Mouse (Mus musculus): ENCODE data around the gene Tnrc6c. TPM values are rescaled to one million over a fixed set of nuclear protein-coding genes. Genes with fewer than 3 reads are reported as not detected.

Gene Tnrc6c
- polyA plus RNA-seq, 1 experiment, result 19.5 TPM

DNA sequence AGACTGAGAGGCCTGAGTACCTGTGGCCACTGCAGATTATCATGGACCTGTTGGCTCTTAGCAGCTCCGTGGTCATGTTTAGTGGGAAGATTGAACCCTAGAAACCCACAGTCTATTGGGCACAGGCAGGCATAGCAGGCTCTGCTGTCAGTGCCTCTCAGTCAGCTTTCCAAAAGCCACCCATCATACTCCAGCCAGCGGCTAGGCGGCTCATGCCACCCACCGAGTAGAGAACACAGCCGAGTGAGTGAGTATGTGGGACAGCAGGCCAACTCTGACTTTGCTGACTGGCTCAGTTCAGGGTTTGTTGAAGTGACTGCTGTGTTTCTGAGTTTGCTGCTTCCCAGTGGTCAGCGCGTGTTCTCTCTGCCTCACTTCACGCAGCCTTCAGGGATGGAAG lies 88.2 kb downstream of the Tnrc6c start:
- WGBS, result 93% methylated on average over 8 of the region's 8 CpGs
- H3K4me3 ChIP-seq (replicated peaks; ENCODE audit: control insufficient read depth, low read depth, low read length), result no peak overlapping the region
- H3K4me1 ChIP-seq (ENCODE audit: control insufficient read depth, insufficient read depth, low read length), result no peaks in the 10 kb centered on the region
- TF ChIP-seq CTCF (IDR thresholded peaks at IDR 0.05; ENCODE audit: control insufficient read depth, insufficient read depth, low read length) (no peak), POLR2A (IDR thresholded peaks at IDR 0.05; ENCODE audit: borderline replicate concordance, control insufficient read depth, low read depth, low read length) (no peak)
- H3K27ac ChIP-seq (ENCODE audit: control insufficient read depth, insufficient read depth, low read depth, low read length, poor library complexity), result no peak overlapping the region

DNA sequence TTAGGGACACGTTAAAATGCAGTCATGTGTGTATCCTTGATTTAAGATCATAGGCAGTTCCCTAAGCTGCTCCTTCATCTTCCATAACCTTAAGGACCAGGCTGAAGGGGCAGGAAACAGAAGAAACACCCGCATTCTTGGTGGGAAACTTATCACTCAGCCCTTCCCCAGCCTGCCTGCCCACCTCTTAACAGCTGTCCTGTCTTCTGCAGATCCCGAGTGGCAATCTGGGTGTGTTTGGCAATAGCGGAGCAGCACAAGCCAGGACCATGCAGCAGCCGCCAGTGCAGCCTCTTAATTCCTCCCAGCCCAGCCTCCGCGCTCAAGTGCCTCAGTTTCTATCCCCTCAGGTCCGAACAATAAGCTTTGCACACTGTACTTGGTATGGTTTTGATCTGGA lies 88.6 kb downstream of the Tnrc6c start:
- WGBS, result 87% methylated on average over 8 of the region's 8 CpGs

DNA sequence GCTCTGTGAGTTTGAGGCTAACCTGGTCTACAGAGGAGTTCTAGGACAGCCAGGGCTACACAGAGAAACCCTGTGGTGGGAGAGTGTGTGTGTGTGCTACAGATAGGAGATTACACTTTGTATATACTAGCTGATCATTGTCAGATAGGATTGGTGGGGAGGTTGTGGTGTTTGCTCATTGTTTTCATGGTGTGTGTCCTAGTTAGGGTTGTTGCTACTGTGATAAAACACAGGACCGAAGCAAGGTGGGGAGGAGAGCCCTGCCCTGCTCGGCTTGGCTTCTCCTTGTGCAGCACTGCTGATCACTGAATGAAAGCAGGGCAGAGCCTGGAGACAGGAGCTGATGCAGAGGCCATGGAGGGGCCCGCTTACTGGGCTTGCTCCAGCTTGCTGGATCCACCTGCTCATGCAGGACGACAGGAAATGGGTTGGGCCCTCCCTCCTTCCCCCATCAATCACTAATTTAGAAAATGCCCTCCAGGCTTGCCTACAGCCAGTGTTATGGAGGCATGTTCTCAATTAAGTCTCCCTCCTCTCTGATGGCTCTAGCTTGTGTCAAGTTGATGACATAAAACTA lies 89.5 kb downstream of the Tnrc6c start:
- TF ChIP-seq POLR2A (IDR thresholded peaks at IDR 0.05; ENCODE audit: borderline replicate concordance, control insufficient read depth, low read depth, low read length), result no peak
- TF ChIP-seq CTCF (IDR thresholded peaks at IDR 0.05; ENCODE audit: control insufficient read depth, insufficient read depth, low read length), result no peak
- Histone ChIP-seq H3K4me1 (ENCODE audit: control insufficient read depth, insufficient read depth, low read length) (no peaks in the 10 kb centered on the region), H3K27ac (ENCODE audit: control insufficient read depth, insufficient read depth, low read depth, low read length, poor library complexity) (no peak overlapping the region), H3K4me3 (replicated peaks; ENCODE audit: control insufficient read depth, low read depth, low read length) (no peak overlapping the region)
- WGBS, result 63% methylated on average over 4 of the region's 4 CpGs

More for the DNA sequence above, 88.6 kb downstream of the Tnrc6c start:
- Histone ChIP-seq H3K4me1 (ENCODE audit: control insufficient read depth, insufficient read depth, low read length) (no peaks in the 10 kb centered on the region), H3K4me3 (replicated peaks; ENCODE audit: control insufficient read depth, low read depth, low read length) (no peak overlapping the region), H3K27ac (ENCODE audit: control insufficient read depth, insufficient read depth, low read depth, low read length, poor library complexity) (no peak overlapping the region)
- no peak for TF ChIP-seq CTCF (IDR thresholded peaks at IDR 0.05; ENCODE audit: control insufficient read depth, insufficient read depth, low read length)
- TF ChIP-seq POLR2A (IDR thresholded peaks at IDR 0.05; ENCODE audit: borderline replicate concordance, control insufficient read depth, low read depth, low read length), result no peak

DNA sequence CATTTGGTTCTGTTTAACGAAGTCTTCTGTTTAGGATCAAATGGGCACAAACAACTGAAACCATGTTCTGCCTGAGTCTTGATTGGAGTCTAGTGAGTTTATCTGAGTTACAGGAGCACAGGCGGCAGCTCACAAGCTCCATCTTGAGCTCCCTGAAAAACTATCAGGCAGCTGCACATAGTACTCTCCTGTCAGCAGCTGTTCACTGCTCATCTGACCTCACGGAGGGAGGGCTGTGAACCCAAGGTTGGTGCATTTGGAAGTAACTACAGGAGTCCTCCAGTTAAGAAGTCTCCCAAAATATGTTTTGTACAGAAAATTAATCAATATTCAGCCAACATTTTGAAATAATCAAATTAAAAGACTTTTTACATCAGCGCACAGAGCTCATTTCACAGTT lies 94.5 kb downstream of the Tnrc6c start:
- no peaks in the 10 kb centered on the region for H3K4me1 ChIP-seq (ENCODE audit: control insufficient read depth, insufficient read depth, low read length)
- no peak overlapping the region for H3K27ac ChIP-seq (ENCODE audit: control insufficient read depth, insufficient read depth, low read depth, low read length, poor library complexity)
- TF ChIP-seq CTCF (IDR thresholded peaks at IDR 0.05; ENCODE audit: control insufficient read depth, insufficient read depth, low read length) (no peak), POLR2A (IDR thresholded peaks at IDR 0.05; ENCODE audit: borderline replicate concordance, control insufficient read depth, low read depth, low read length) (no peak)
- no peak overlapping the region for H3K4me3 ChIP-seq (replicated peaks; ENCODE audit: control insufficient read depth, low read depth, low read length)
- WGBS, result 87% methylated on average over 4 of the region's 4 CpGs

DNA sequence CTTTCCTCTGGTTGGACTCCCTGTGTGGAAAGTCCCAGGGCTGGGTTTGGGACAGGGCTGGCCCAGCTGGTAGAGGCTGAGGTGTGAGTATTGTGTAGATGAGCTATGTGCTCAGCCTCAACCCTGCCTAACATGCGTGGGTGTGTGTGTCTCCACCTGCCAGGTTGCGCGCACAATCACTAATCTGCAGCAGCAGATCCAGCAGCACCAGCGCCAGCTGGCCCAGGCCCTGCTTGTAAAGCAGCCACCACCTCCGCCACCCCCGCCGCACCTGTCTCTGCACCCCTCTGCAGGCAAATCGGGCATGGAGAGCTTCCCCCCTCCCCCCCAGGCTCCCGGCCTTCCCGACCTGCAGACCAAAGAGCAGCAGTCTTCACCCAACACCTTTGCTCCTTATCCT lies 95.3 kb downstream of the Tnrc6c start:
- no peaks in the 10 kb centered on the region for H3K4me1 ChIP-seq (ENCODE audit: control insufficient read depth, insufficient read depth, low read length)

DNA sequence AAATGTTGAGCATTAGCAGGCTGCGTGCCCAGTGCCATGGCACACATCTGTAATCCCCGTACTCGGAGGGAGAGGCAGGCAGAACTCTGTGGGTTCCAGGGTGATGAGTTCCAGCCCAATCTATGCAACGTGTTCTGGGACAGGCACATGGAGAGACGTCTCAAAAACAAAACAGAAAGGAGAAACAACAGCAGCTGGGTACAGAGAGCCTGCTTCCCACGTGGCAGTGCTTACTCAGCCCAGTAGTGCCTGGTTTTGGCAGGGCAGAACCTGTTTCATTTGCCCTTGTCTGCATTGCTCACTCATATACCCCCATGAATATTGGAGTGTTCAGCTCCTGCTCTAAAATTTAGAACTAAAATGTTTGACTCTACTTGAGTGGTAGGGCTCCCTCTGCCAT lies 97.5 kb downstream of the Tnrc6c start:
- WGBS, result 92% methylated on average over 6 of the region's 6 CpGs
- H3K4me1 ChIP-seq (ENCODE audit: control insufficient read depth, insufficient read depth, low read length), result no peaks in the 10 kb centered on the region
- TF ChIP-seq CTCF (IDR thresholded peaks at IDR 0.05; ENCODE audit: control insufficient read depth, insufficient read depth, low read length) (no peak), POLR2A (IDR thresholded peaks at IDR 0.05; ENCODE audit: borderline replicate concordance, control insufficient read depth, low read depth, low read length) (no peak)
- no peak overlapping the region for H3K27ac ChIP-seq (ENCODE audit: control insufficient read depth, insufficient read depth, low read depth, low read length, poor library complexity)
- no peak overlapping the region for H3K4me3 ChIP-seq (replicated peaks; ENCODE audit: control insufficient read depth, low read depth, low read length)

More for the DNA sequence above, 95.3 kb downstream of the Tnrc6c start:
- no peak for TF ChIP-seq POLR2A (IDR thresholded peaks at IDR 0.05; ENCODE audit: borderline replicate concordance, control insufficient read depth, low read depth, low read length)
- TF ChIP-seq CTCF (IDR thresholded peaks at IDR 0.05; ENCODE audit: control insufficient read depth, insufficient read depth, low read length), result no peak
- Histone ChIP-seq H3K27ac (ENCODE audit: control insufficient read depth, insufficient read depth, low read depth, low read length, poor library complexity) (no peak overlapping the region), H3K4me3 (replicated peaks; ENCODE audit: control insufficient read depth, low read depth, low read length) (no peak overlapping the region)
- 84% methylated on average over 10 of the region's 10 CpGs for WGBS

DNA sequence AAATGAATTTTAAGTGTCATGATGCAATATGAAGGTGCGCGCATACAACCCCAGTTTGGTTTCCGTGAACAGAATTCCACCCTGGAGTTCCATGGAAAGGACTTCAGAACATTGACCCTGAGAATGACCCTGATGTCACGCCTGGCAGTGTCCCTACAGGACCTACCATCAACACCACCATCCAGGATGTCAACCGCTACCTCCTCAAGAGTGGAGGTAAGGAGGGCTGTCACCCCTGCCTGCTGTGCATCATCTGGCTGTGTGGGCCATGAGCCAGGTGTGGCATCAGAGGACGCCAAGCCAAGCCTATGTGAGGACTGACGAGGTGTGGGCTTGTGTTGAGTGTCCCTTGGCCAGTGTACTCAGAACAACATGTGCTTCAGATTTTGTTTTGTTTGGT lies 101.8 kb downstream of the Tnrc6c start:
- no peak overlapping the region for H3K4me3 ChIP-seq (replicated peaks; ENCODE audit: control insufficient read depth, low read depth, low read length)
- H3K27ac ChIP-seq (ENCODE audit: control insufficient read depth, insufficient read depth, low read depth, low read length, poor library complexity), result no peak overlapping the region
- no peaks in the 10 kb centered on the region for H3K4me1 ChIP-seq (ENCODE audit: control insufficient read depth, insufficient read depth, low read length)
- 94% methylated on average over 7 of the region's 7 CpGs for WGBS
- TF ChIP-seq POLR2A (IDR thresholded peaks at IDR 0.05; ENCODE audit: borderline replicate concordance, control insufficient read depth, low read depth, low read length), result no peak
- TF ChIP-seq CTCF (IDR thresholded peaks at IDR 0.05; ENCODE audit: control insufficient read depth, insufficient read depth, low read length), result no peak

DNA sequence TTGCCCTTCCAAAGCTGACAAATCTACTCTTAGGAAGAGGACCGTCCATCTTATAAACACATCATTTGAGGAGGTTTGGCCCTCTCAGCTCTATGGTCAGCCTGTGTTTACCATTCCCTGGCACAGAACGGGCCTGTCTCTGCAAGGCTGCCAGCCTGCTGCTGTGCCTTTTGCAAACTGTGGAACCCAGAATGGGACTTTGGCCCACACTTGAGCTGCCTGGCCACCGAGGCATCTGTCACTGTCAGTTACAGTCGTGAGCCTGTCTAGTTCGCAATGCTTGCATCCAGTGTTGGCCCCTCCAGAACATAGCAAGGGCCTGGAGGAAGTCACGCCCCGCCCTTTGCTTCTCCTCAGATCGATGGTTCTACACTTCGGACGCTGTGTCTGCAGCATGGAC lies 105.2 kb downstream of the Tnrc6c start:
- peaks cover 1% of the 10 kb centered on the region; the same call in 1 of the 2 replicates for H3K4me1 ChIP-seq (ENCODE audit: control insufficient read depth, insufficient read depth, low read length)
- WGBS, result 87% methylated on average over 10 of the region's 10 CpGs
- H3K27ac ChIP-seq (ENCODE audit: control insufficient read depth, insufficient read depth, low read depth, low read length, poor library complexity), result no peak overlapping the region
- no peak overlapping the region for H3K4me3 ChIP-seq (replicated peaks; ENCODE audit: control insufficient read depth, low read depth, low read length)
- TF ChIP-seq POLR2A (IDR thresholded peaks at IDR 0.05; ENCODE audit: borderline replicate concordance, control insufficient read depth, low read depth, low read length) (no peak), CTCF (IDR thresholded peaks at IDR 0.05; ENCODE audit: control insufficient read depth, insufficient read depth, low read length) (no peak)
